Mouse (Mus musculus): ENCODE measurements around the gene Grb10.

- TF ChIP-seq CTCF (IDR thresholded peaks at IDR 0.05; ENCODE audit: borderline replicate concordance, insufficient read depth, low read length) (no peak), POLR2A (IDR thresholded peaks at IDR 0.05; ENCODE audit: low read depth, low read length) (no peak)
These were observed 106.8 kb downstream of the Grb10 start for GRCm38 (mm10) chr11:11931688-11932087.
